Mouse (Mus musculus): Measurements from ENCODE around the gene Zbed4. TPM values are rescaled to one million over a fixed set of nuclear protein-coding genes. Genes with fewer than 3 reads are reported as not detected.
A peak's percentile ranks its signal among the peaks of the same experiment; 100 is the strongest.

The Zbed4 gene
- total RNA-seq, 2 experiments from 2014 or later = 8.1 to 8.8 TPM

GRCm38 (mm10) chr15:88829791-88830440 lies 78.5 kb downstream of the Zbed4 start:
- no peak for DNase-seq (ENCODE audit: low spot score)
- intact Hi-C loops (cut with DNase I) = loop anchor here (10.0 kb wide), 1 partner anchor 165 kb away; no protein-coding TSS in a partner anchor

- DNase-seq (ENCODE audit: low spot score) = no peak
- intact Hi-C loops (cut with DNase I) = no loop called here
These were observed 79.2 kb downstream of the Zbed4 start for GRCm38 (mm10) chr15:88830696-88831095.

GRCm38 (mm10) chr15:88831482-88831881 lies 80.0 kb downstream of the Zbed4 start:
- DNase-seq (ENCODE audit: low spot score) = peak; percentile 61
- intact Hi-C loops (cut with DNase I) = no loop called here

- DNase-seq (ENCODE audit: low spot score) = no peak
- intact Hi-C loops (cut with DNase I) = no loop called here
These were observed 81.1 kb downstream of the Zbed4 start for GRCm38 (mm10) chr15:88832536-88832935.

Other genes with a start within 250 kb of the Zbed4 start
- gene Zdhhc25, start 151.4 kb upstream of the Zbed4 start, total RNA-seq (2021) = not detected
- gene Brd1, start 17.4 kb upstream of the Zbed4 start, total RNA-seq (2021) = 10 to 100 TPM; 29.3 to 31.9 TPM
- gene Alg12, start 67.7 kb downstream of the Zbed4 start, total RNA-seq (2021) = 10 to 100 TPM; 10.7 TPM
- gene Creld2, start 68.0 kb downstream of the Zbed4 start, total RNA-seq (2021) = 10 to 100 TPM; 24.7 to 27.3 TPM
- 10 to 100 TPM; 86.8 to 98.2 TPM for gene Pim3, start 110.5 kb downstream of the Zbed4 start, total RNA-seq (2021)
- gene Ttll8, start 202.8 kb downstream of the Zbed4 start, total RNA-seq (2021) = not detected
- gene Mlc1, start 227.3 kb downstream of the Zbed4 start, total RNA-seq (2021) = not detected
- 10 to 100 TPM; 76.7 to 85.6 TPM for gene Mov10l1, start 231.2 kb downstream of the Zbed4 start, total RNA-seq (2021)

Measured in heart, postnatal 25 days (tissue).